Mouse (Mus musculus) cerebellum, adult 2 months (tissue): ENCODE measurements around the gene Fam193a. TPM values are rescaled to one million over a fixed set of nuclear protein-coding genes. Genes with fewer than 3 reads are reported as not detected.

Experiments
- DNase-seq, 2 experiments: peaks; one replicate each; pipeline ENCODE4 v3.0.0; 2021
- H3K27ac ChIP-seq: fragments of 200-500 bp; 2 replicates; pipeline ENCODE4 v1.5.1; 2012; ENCODE audit warnings: low read length, control low read depth, inconsistent platforms; ENCODE audit not compliant: insufficient read depth
- H3K27me3 ChIP-seq: fragments of 200-500 bp; 2 replicates; pipeline ENCODE4 v1.6.1; 2012; ENCODE audit warnings: inconsistent platforms, mild to moderate bottlenecking, low read length, moderate library complexity; ENCODE audit not compliant: control insufficient read depth, insufficient read depth
- H3K4me1 ChIP-seq: fragments of 200-500 bp; 2 replicates; pipeline ENCODE4 v1.6.1; 2011; ENCODE audit warnings: low read length; ENCODE audit not compliant: control insufficient read depth, insufficient read depth
- H3K4me3 ChIP-seq: fragments of 200-500 bp; replicated peaks from 2 replicates; pipeline ENCODE3; 2011; ENCODE audit warnings: mild to moderate bottlenecking, low read depth, low read length, control low read depth; ENCODE audit not compliant: insufficient read depth
- CTCF ChIP-seq: fragments of 200-500 bp; IDR thresholded peaks from 2 replicates; pipeline ENCODE4 v1.5.1; 2011; ENCODE audit warnings: low read depth, mild to moderate bottlenecking, control low read depth, low read length, moderate library complexity, borderline replicate concordance; ENCODE audit not compliant: insufficient read depth
- POLR2A ChIP-seq: fragments of 200-500 bp; IDR thresholded peaks from 2 replicates; pipeline ENCODE4 v1.6.1; 2011; ENCODE audit warnings: low read length, control low read depth, borderline replicate concordance; ENCODE audit not compliant: insufficient read depth
- WGBS: fragments of 180-500 bp; shearing (Covaris S2); methylation state at CpG from one replicate; pipeline ENCODE4 v1.1.7; 2018; 5-methylcytosine and 5-hydroxymethylcytosine counted together
- polyA plus RNA-seq: library from polyadenylated mRNA; depleted of rRNA; stranded (reverse); fragments of >200 nt; gene quantifications from 2 replicates; pipeline ENCODE4 v1.2.3, GENCODE M21; 2012

Gene Fam193a
- polyA plus RNA-seq, 1 experiment = 45.5 TPM

GRCm38 (mm10) chr5:34501588-34501987 is 131.9 kb downstream of the Fam193a start:
- H3K4me3 ChIP-seq = no peak overlapping the region
- 92% methylated on average over 3 of the region's 3 CpGs for WGBS
- H3K27me3 ChIP-seq = no peaks in the 10 kb centered on the region
- DNase-seq = no peak
- peaks cover 11% of the 10 kb centered on the region for H3K4me1 ChIP-seq
- H3K27ac ChIP-seq = no peak overlapping the region
- no peak for TF ChIP-seq CTCF
- no peak for TF ChIP-seq POLR2A

DNA sequence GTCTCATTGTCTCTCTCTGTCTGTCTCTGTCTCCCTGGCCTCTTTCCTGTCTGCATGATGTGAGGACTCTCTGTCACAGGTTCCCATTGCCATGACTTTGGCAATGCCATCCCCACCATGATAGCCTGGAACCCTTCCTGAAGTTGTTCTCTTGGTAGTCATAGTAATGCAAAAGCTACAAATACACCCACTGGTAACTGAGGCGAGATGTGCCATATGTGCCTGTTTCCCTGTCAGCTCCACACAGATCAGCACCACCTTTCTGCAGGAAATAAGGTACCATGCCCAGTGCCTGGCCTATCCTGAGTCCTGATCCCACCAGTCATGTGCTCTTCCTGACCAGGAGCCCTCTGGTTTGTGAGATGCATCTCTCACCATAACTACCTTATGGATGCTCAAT is 132.7 kb downstream of the Fam193a start:
- Histone ChIP-seq H3K27me3 (no peaks in the 10 kb centered on the region), H3K27ac (no peak overlapping the region), H3K4me1 (peaks cover 11% of the 10 kb centered on the region), H3K4me3 (no peak overlapping the region)
- 78% methylated on average over 1 of the region's 1 CpGs for WGBS
- no peak for DNase-seq
- TF ChIP-seq CTCF (no peak), POLR2A (no peak)

- TF ChIP-seq POLR2A = no peak
- TF ChIP-seq CTCF = no peak
- H3K4me1 ChIP-seq = peaks cover 11% of the 10 kb centered on the region
- DNase-seq = no peak
- H3K4me3 ChIP-seq = no peak overlapping the region
- H3K27me3 ChIP-seq = no peaks in the 10 kb centered on the region
- H3K27ac ChIP-seq = no peak overlapping the region
- 14% methylated on average over 6 of the region's 6 CpGs for WGBS
Observed at GRCm38 (mm10) chr5:34502821-34503220, 133.1 kb downstream of the Fam193a start.

DNA sequence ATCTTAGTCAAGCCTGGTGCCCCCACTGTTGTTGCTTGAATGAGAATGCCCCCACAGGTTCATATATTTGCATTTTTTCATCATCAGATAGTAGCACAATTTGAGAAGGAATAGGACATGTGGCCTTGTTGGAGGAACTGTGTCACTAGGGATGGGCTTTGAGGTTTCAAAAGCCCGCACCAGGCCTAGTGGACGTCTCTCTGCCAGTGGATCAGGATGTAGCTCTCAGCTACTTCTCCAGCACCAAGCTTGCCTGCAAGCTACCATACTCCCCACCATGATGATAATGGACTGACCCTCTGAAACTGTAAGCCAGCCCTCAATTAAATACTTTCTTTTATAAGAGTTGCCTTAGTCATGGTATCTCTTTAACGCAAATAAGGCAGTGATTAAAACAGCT is 142.8 kb downstream of the Fam193a start:
- Histone ChIP-seq H3K27me3 (no peaks in the 10 kb centered on the region), H3K4me3 (no peak overlapping the region), H3K4me1 (no peaks in the 10 kb centered on the region), H3K27ac (no peak overlapping the region)
- TF ChIP-seq POLR2A (no peak), CTCF (no peak)
- WGBS = 90% methylated on average over 3 of the region's 3 CpGs
- no peak for DNase-seq

- no peak within 1 kb of the TSS for H3K27ac ChIP-seq
- no peak for TF ChIP-seq CTCF
- no peak for TF ChIP-seq POLR2A
- under 1% methylated on average over 64 of the region's 64 CpGs for WGBS
- DNase-seq = peak; percentile 71 to 74
- H3K4me3 ChIP-seq = peak within 1 kb of the TSS; percentile 38
- H3K4me1 ChIP-seq = no peaks in the 10 kb centered on the region
- no peaks in the 10 kb centered on the region for H3K27me3 ChIP-seq
Observed at GRCm38 (mm10) chr5:34513466-34514217, 143.9 kb downstream of the Fam193a start, which contains the start of gene Tnip2. TSS of gene Tnip2 (minus strand) at chr5:34513991.

DNA sequence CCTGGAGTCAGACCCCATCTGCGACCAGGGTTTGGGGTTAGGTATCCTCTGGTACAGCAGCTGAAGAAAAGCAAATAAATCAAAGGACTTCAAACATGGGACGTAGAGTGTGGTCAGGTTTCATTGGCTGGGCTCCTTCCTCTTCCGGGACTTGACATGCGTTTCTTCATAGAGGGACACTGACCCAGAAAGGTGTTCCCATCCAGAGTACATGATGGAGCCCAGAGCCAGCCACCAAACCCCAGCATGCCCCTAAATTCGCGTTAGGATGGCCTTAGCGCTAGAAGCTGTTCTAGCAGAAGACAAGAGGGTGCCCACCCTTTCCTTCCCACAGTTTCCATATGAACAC is 144.5 kb downstream of the Fam193a start:
- peak overlapping the region; percentile 4 for H3K4me3 ChIP-seq
- no peak for DNase-seq
- WGBS = 32% methylated on average over 7 of the region's 7 CpGs
- H3K27me3 ChIP-seq = no peaks in the 10 kb centered on the region
- no peaks in the 10 kb centered on the region for H3K4me1 ChIP-seq
- H3K27ac ChIP-seq = no peak overlapping the region
- TF ChIP-seq POLR2A = no peak
- no peak for TF ChIP-seq CTCF

GRCm38 (mm10) chr5:34515096-34515495 is 145.4 kb downstream of the Fam193a start:
- Histone ChIP-seq H3K27me3 (no peaks in the 10 kb centered on the region), H3K27ac (no peak overlapping the region), H3K4me1 (no peaks in the 10 kb centered on the region), H3K4me3 (no peak overlapping the region)
- no peak for DNase-seq
- no peak for TF ChIP-seq POLR2A
- no peak for TF ChIP-seq CTCF

- no peak for TF ChIP-seq POLR2A
- TF ChIP-seq CTCF = peak; percentile 90
- no peak overlapping the region for H3K4me3 ChIP-seq
- H3K27ac ChIP-seq = no peak overlapping the region
- H3K27me3 ChIP-seq = no peaks in the 10 kb centered on the region
- WGBS = 24% methylated on average over 3 of the region's 3 CpGs
- peak; percentile 53 to 75 for DNase-seq
- H3K4me1 ChIP-seq = no peaks in the 10 kb centered on the region
Observed at GRCm38 (mm10) chr5:34517913-34518312, 148.2 kb downstream of the Fam193a start.
